In the genomic region with DNA sequence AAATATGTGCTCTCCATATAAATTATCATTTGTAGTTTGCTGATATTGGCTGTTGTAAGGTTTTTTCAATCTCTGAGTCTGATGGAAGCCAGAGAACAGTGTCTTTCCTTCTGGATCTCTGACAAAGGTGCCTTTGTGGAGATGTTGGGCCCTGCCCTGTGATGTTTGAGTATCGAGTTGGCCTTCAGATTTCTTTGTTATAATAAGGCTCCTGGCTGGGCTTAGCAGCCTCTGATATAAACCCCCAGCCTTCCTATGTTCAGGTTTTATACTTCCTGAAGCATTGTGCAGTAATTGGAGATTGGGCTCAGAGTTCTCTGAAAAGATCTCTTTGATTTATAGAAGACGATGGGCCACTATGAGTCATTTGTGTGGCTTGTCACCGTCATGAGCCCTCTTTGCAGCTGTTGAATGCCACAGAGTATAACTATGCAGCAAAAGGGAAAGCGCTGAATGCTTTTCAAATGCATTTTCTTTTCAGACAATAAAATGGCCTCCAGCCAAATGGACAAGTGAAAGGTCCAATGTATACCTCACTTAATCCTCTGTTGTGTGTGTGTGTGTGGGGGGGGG, we compare ENCODE assay signal across 24 mouse cellular contexts. TPM values are rescaled to one million over a fixed set of nuclear protein-coding genes. Genes with fewer than 3 reads are reported as not detected.
A peak's percentile ranks its signal among the peaks of the same experiment; 100 is the strongest.
DNase-seq lines count a peak whose midpoint lies in the region; ATAC-seq and TF ChIP-seq lines count a peak whose summit lies in the region.
"Had no signal": no experiment of that assay in that cellular context is flagged by ENCODE, and none has a peak within 500 bp of the region (broad histone marks: within the 10 kb centered on the region; RNA-seq: fewer than 3 reads in every experiment).

No protein-coding gene starts in this region.

- H3K27ac ChIP-seq in forebrain, embryonic 11.5 days (ENCODE audit: low read depth, low read length), result no peak overlapping the region
- H3K27ac ChIP-seq in forebrain, embryonic 15.5 days (replicated peaks), result no peak overlapping the region
- peak overlapping the region; percentile 85 for H3K27ac ChIP-seq in stomach, embryonic 14.5 days (ENCODE audit: low read length)
- H3K27ac ChIP-seq in liver, embryonic 11.5 days (ENCODE audit: low read depth, low read length), result no peak overlapping the region
- H3K27ac ChIP-seq: embryonic facial prominence, embryonic 12.5 days; heart, embryonic 15.5 days; hindbrain, embryonic 14.5 days; intestine, embryonic 15.5 days; limb, embryonic 10.5 days; macrophage; neural tube, embryonic 12.5 days had no signal

- no peak for TF ChIP-seq CTCF in C2C12 (IDR thresholded peaks at IDR 0.05; ENCODE audit: control insufficient read depth, insufficient read depth, insufficient read length)

- H3K9me3 ChIP-seq in forebrain, embryonic 11.5 days (ENCODE audit: control insufficient read depth, low read length), result no peaks in the 10 kb centered on the region
- H3K9me3 ChIP-seq in forebrain, embryonic 15.5 days, result no peaks in the 10 kb centered on the region
- H3K9me3 ChIP-seq in stomach, embryonic 14.5 days (ENCODE audit: control insufficient read depth, low read depth, low read length), result no peaks in the 10 kb centered on the region
- no peaks in the 10 kb centered on the region for H3K9me3 ChIP-seq in liver, embryonic 11.5 days (ENCODE audit: control insufficient read depth, low read length)
- H3K9me3 ChIP-seq: embryonic facial prominence, embryonic 12.5 days; heart, embryonic 15.5 days; intestine, embryonic 15.5 days; limb, embryonic 10.5 days; neural tube, embryonic 12.5 days had no signal

- no peak overlapping the region for H3K4me2 ChIP-seq in forebrain, embryonic 11.5 days (ENCODE audit: low read depth, low read length, severe bottlenecking)
- no peak overlapping the region for H3K4me2 ChIP-seq in forebrain, embryonic 15.5 days (replicated peaks)
- no peak overlapping the region for H3K4me2 ChIP-seq in stomach, embryonic 14.5 days (replicated peaks; ENCODE audit: low read depth, low read length)
- H3K4me2 ChIP-seq in liver, embryonic 11.5 days, result no peak overlapping the region
- H3K4me2 ChIP-seq: embryonic facial prominence, embryonic 12.5 days; heart, embryonic 15.5 days; hindbrain, embryonic 14.5 days; intestine, embryonic 15.5 days; neural tube, embryonic 12.5 days had no signal

- 0 out of 2 replicates have a peak, but pooled peaks cover 3% of the 10 kb centered on the region for H3K4me1 ChIP-seq in forebrain, embryonic 11.5 days (replicated peaks; ENCODE audit: control insufficient read depth, insufficient read depth, low read length)
- no peaks in the 10 kb centered on the region for H3K4me1 ChIP-seq in forebrain, embryonic 15.5 days
- no peaks in the 10 kb centered on the region for H3K4me1 ChIP-seq in stomach, embryonic 14.5 days (ENCODE audit: control insufficient read depth, insufficient read depth, low read length)
- no peaks in the 10 kb centered on the region for H3K4me1 ChIP-seq in liver, embryonic 11.5 days (replicated peaks; ENCODE audit: control insufficient read depth, insufficient read depth, low read length)
- H3K4me1 ChIP-seq: embryonic facial prominence, embryonic 12.5 days; intestine, embryonic 15.5 days; limb, embryonic 10.5 days; neural tube, embryonic 12.5 days had no signal

- no peak overlapping the region for H3K9ac ChIP-seq in forebrain, embryonic 11.5 days (ENCODE audit: low read length)
- H3K9ac ChIP-seq in forebrain, embryonic 15.5 days (replicated peaks), result no peak overlapping the region
- no peak overlapping the region for H3K9ac ChIP-seq in stomach, embryonic 14.5 days (replicated peaks; ENCODE audit: low read depth, low read length)
- no peak overlapping the region for H3K9ac ChIP-seq in liver, embryonic 11.5 days (ENCODE audit: low read depth, low read length)
- H3K9ac ChIP-seq: embryonic facial prominence, embryonic 12.5 days; heart, embryonic 15.5 days; hindbrain, embryonic 14.5 days; intestine, embryonic 15.5 days; neural tube, embryonic 12.5 days had no signal

- WGBS in forebrain, embryonic 11.5 days, result 38% methylated on average over 4 of the region's 4 CpGs
- WGBS in forebrain, embryonic 15.5 days, result 21% methylated on average over 4 of the region's 4 CpGs
- WGBS in stomach, embryonic 14.5 days, result 55% methylated on average over 4 of the region's 4 CpGs
- WGBS in liver, embryonic 11.5 days, result 76% methylated on average over 4 of the region's 4 CpGs

- H3K79me3 ChIP-seq in C2C12 (ENCODE audit: low read depth), result no peaks in the 10 kb centered on the region

- no peaks in the 10 kb centered on the region for H3K36me3 ChIP-seq in forebrain, embryonic 11.5 days (ENCODE audit: control insufficient read depth, insufficient read depth, low read length)
- H3K36me3 ChIP-seq in forebrain, embryonic 15.5 days, result no peaks in the 10 kb centered on the region
- H3K36me3 ChIP-seq in C2C12 (ENCODE audit: control insufficient read depth, insufficient read depth), result no peaks in the 10 kb centered on the region
- no peaks in the 10 kb centered on the region for H3K36me3 ChIP-seq in stomach, embryonic 14.5 days (ENCODE audit: control insufficient read depth, insufficient read depth, low read length)
- no peaks in the 10 kb centered on the region for H3K36me3 ChIP-seq in liver, embryonic 11.5 days (ENCODE audit: control insufficient read depth, insufficient read depth, low read length)
- H3K36me3 ChIP-seq: embryonic facial prominence, embryonic 12.5 days; heart, embryonic 15.5 days; intestine, embryonic 15.5 days; limb, embryonic 10.5 days; neural tube, embryonic 12.5 days had no signal

- H3K79me2 ChIP-seq in C2C12 (ENCODE audit: control insufficient read depth, insufficient read depth), result no peaks in the 10 kb centered on the region

- DNase-seq in forebrain, embryonic 11.5 days (ENCODE audit: low spot score), result no peak
- peak; percentile 74 for DNase-seq in Muller cell, postnatal 12 days (ENCODE audit: inconsistent ontology term)
- no peak for DNase-seq in frontal cortex, postnatal 10 days (ENCODE audit: low spot score in 2 of 2)
- no peak for DNase-seq in liver, embryonic 11.5 days (ENCODE audit: low spot score)
- DNase-seq: adrenal gland, postnatal 36 days; cerebellum, adult 11-12 months; cerebellum, postnatal 10 days; heart, postnatal 4 days; kidney, adult 8-10 months; kidney, postnatal 10 days; liver; right cerebral cortex, postnatal 4 days had no signal

- H3ac ChIP-seq in C2C12 (ENCODE audit: control insufficient read depth, insufficient read length, low read depth), result no peak overlapping the region

- H3K27me3 ChIP-seq in forebrain, embryonic 11.5 days (ENCODE audit: control insufficient read depth, insufficient read depth, low read length), result no peaks in the 10 kb centered on the region
- no peaks in the 10 kb centered on the region for H3K27me3 ChIP-seq in forebrain, embryonic 15.5 days
- H3K27me3 ChIP-seq in C2C12 (ENCODE audit: control insufficient read depth, insufficient read depth, insufficient read length), result no peaks in the 10 kb centered on the region
- H3K27me3 ChIP-seq in stomach, embryonic 14.5 days (ENCODE audit: control insufficient read depth, insufficient read depth, low read length), result no peaks in the 10 kb centered on the region
- H3K27me3 ChIP-seq in liver, embryonic 11.5 days (replicated peaks; ENCODE audit: control insufficient read depth, insufficient read depth, low read length), result no peaks in the 10 kb centered on the region
- H3K27me3 ChIP-seq: embryonic facial prominence, embryonic 12.5 days; heart, embryonic 15.5 days; intestine, embryonic 15.5 days; neural tube, embryonic 12.5 days had no signal

- peak; percentile 71 for ATAC-seq in forebrain, embryonic 11.5 days (replicated peaks; ENCODE audit: low FRiP score)
- ATAC-seq in forebrain, embryonic 15.5 days (replicated peaks), result no peak
- 0 out of 2 replicates have a peak, but pooled peaks have one; percentile 25 for ATAC-seq in stomach, embryonic 14.5 days (ENCODE audit: insufficient number of reproducible peaks, insufficient read depth, low FRiP score, low read depth)
- no peak for ATAC-seq in cerebellum, adult (ENCODE audit: insufficient number of reproducible peaks, low FRiP score, low TSS enrichment)
- no peak for ATAC-seq in liver, embryonic 11.5 days (replicated peaks; ENCODE audit: low FRiP score)
- ATAC-seq: intestine, embryonic 15.5 days had no signal

- no peak overlapping the region for H3K4me3 ChIP-seq in forebrain, embryonic 11.5 days (ENCODE audit: low read depth, low read length)
- no peak overlapping the region for H3K4me3 ChIP-seq in forebrain, embryonic 15.5 days
- H3K4me3 ChIP-seq in C2C12 (ENCODE audit: insufficient read depth, poor library complexity, severe bottlenecking), result no peak overlapping the region
- H3K4me3 ChIP-seq in stomach, embryonic 14.5 days (ENCODE audit: low read depth, low read length), result no peak overlapping the region
- H3K4me3 ChIP-seq in liver, embryonic 11.5 days (ENCODE audit: low read depth, low read length), result no peak overlapping the region
- H3K4me3 ChIP-seq: embryonic facial prominence, embryonic 12.5 days; erythroblast, embryonic 14.5 days; heart, embryonic 15.5 days; intestine, embryonic 15.5 days; limb, embryonic 10.5 days; neural tube, embryonic 12.5 days had no signal

TF ChIP-seq in C2C12, 6 proteins besides CTCF, POLR2A, EP300 and RAD21:
- TF ChIP-seq FOSL1 (IDR thresholded peaks at IDR 0.05; ENCODE audit: insufficient read depth, low read length, poor library complexity, severe bottlenecking), result peak; percentile 57
- no peak for TF ChIP-seq MYOG (IDR thresholded peaks at IDR 0.05; ENCODE audit: control insufficient read depth, extremely low read depth, insufficient read length)
- TF ChIP-seq MYOD1 (IDR thresholded peaks at IDR 0.05; ENCODE audit: control insufficient read depth, insufficient read length, low read depth), result peak; percentile 89
- TF ChIP-seq USF1 (IDR thresholded peaks at IDR 0.05; ENCODE audit: low read depth), result peak; percentile 15
- TF ChIP-seq MAX (IDR thresholded peaks at IDR 0.05), result no peak

RNA-seq across cellular contexts. Expression of gene Bace2, which starts 45.8 kb away (rescaled TPM):
- 1.6 and 2.0 TPM in 2 replicates for polyA plus RNA-seq in forebrain, embryonic 11.5 days (2014; fragmentation: Nextera tagmentation; extraction: Ambion mirVana)
- polyA plus RNA-seq in forebrain, embryonic 15.5 days (2015; fragmentation: Nextera tagmentation; extraction: Ambion mirVana), result 1.0 and 2.1 TPM in 2 replicates
- 0.66 TPM for polyA plus RNA-seq in C2C12 (2012; fragmentation: generic; extraction: Trizol)
- polyA plus RNA-seq in stomach, embryonic 14.5 days (2014; fragmentation: Nextera tagmentation; extraction: Ambion mirVana), result 89.0 and 110 TPM in 2 replicates
- 6.2 and 6.4 TPM in 2 replicates for polyA plus RNA-seq in liver, embryonic 11.5 days (2014; fragmentation: Nextera tagmentation; extraction: Ambion mirVana)
- polyA plus RNA-seq: erythroblast, embryonic 14.5 days; macrophage had no signal

Comparison
In these comparisons a context has a peak if more than half of its experiments do, and no peak if none do; other contexts are left out.
1. ATAC-seq: peak in forebrain, embryonic 11.5 days (single experiment) and stomach, embryonic 14.5 days (single experiment); none in forebrain, embryonic 15.5 days (single experiment), cerebellum, adult (single experiment) and liver, embryonic 11.5 days (single experiment).
2. RNA of gene Bace2, which starts 45.8 kb away (polyA plus RNA-seq): 89.0 to 110 TPM in stomach, embryonic 14.5 days; 6.2 to 6.4 TPM in liver, embryonic 11.5 days, 1.6 to 2.0 TPM in forebrain, embryonic 11.5 days, 1.0 to 2.1 TPM in forebrain, embryonic 15.5 days and 0.66 TPM in C2C12 (single experiment); every median in the first group is over 10 times any median in the second.